Mouse (Mus musculus): Measurements from ENCODE around the gene Terf2. TPM values are rescaled to one million over a fixed set of nuclear protein-coding genes. Genes with fewer than 3 reads are reported as not detected.

Gene Terf2
- polyA plus RNA-seq, 1 experiment, result 12.7 TPM

DNA sequence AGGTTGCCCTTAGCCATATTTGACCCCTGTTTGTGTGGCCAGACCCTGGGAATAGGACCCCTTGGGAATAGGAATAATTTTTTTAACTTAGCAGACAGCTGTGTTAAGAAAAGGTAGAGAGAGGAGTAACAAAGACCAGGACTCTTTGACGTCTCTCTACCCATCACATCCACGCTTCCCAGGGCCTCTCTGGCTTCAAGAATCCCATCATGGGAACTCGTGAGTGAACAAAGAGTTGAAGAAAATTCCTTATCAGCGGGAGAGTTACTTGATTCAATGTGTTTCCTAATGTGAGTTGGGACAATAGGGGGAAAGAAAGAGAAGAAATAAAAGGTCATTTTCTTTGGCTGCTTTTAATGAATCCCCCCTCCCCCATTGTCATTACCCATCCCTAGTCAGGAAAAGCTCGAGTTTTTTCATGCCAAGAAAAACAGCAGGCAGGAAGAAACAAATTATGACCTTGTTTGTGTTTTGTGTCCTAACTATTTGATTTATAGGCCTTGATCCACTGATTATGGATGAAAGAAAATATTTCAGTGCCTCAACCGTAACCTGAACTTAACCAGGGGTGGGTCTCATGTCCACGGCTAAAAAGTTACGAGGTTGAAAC is 39.8 kb upstream of the Terf2 start:
- Histone ChIP-seq H3K4me1 (ENCODE audit: control insufficient read depth, insufficient read depth, insufficient read length) (no peaks in the 10 kb centered on the region), H3K4me3 (ENCODE audit: extremely low read depth, insufficient read depth, insufficient read length) (no peak overlapping the region), H3K36me3 (ENCODE audit: control insufficient read depth, insufficient read depth, low read length) (no peaks in the 10 kb centered on the region), H3K27ac (ENCODE audit: insufficient read depth, low read length) (no peak overlapping the region), H3K27me3 (ENCODE audit: control insufficient read depth, insufficient read depth, low read length) (no peaks in the 10 kb centered on the region)
- 85% methylated on average over 8 of the region's 8 CpGs for WGBS
- no peak for DNase-seq (ENCODE audit: low read depth in 1 of 2, low spot score in 2 of 2)
- no peak for TF ChIP-seq POLR2A (IDR thresholded peaks at IDR 0.05; ENCODE audit: low read depth, low read length)
- TF ChIP-seq CTCF (IDR thresholded peaks at IDR 0.05; ENCODE audit: extremely low read depth, insufficient read depth, insufficient read length, insufficient replicate concordance), result no peak

DNA sequence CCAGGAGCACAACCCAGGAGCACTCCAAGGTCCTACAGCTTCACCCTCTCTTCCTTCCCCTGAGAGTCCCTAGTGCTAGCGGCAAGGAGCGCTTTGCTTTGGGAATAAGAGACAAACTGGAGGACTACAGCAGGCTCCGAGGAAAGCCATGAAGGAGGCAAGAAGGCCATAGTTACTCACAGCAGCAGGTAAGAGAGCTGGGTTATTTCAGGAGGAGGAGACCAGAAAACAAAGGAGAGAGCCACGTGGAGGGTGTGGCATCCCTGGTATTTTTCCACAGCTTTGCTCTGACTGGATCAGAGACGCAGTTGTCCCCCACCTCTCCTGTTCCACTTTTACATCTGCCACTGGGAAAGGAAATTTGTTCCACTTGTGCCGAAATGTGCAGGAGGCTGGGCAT is 37.5 kb upstream of the Terf2 start:
- 75% methylated on average over 6 of the region's 6 CpGs for WGBS

DNA sequence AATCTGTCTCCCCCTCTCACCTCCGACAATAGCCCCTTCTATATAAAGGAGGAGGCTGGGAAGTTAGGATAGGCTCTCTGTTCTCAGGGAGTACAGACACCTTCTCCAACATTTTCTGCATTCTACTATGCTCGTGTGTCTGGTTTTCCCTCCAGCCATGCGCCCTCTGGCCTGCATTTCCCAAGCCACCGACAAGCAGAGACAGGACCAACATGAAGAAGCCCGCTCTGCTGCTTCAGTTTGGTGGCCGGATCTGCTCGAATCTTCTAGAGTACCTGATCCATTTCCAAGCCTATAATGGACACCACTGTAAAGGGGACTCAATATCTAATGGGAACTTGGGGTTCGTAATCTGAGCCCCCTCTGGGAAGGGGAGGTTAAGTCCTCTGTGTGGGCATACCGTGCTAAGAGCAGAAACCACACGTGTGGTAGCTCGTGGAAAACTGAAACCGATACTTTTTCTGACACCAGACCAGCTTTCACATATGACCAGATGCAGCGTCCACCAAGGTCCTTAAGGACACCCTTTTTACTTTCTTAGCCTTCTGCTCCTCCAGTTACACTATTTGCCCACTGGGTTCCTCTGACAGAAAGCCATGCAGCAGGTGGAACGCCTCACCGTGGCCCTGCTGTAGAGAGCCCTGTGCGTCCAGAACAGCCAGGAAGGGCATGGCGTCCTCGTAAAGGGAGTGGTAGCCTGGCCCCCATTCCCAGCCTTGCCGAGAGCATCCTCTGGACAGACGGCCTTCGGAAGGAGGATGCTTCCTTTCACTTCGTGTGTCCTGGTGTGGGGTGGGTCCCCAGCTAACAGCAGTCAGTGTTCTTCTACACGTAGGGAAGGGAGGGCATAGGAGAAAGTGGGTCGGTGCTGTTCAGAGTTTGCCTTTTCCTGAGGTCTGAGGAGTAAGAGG is 36.5 kb upstream of the Terf2 start:
- DNase-seq (ENCODE audit: low read depth in 1 of 2, low spot score in 2 of 2), result no peak
- no peak overlapping the region for H3K4me3 ChIP-seq (ENCODE audit: extremely low read depth, insufficient read depth, insufficient read length)
- H3K36me3 ChIP-seq (ENCODE audit: control insufficient read depth, insufficient read depth, low read length), result no peaks in the 10 kb centered on the region
- no peaks in the 10 kb centered on the region for H3K27me3 ChIP-seq (ENCODE audit: control insufficient read depth, insufficient read depth, low read length)
- TF ChIP-seq CTCF (IDR thresholded peaks at IDR 0.05; ENCODE audit: extremely low read depth, insufficient read depth, insufficient read length, insufficient replicate concordance) (no peak), POLR2A (IDR thresholded peaks at IDR 0.05; ENCODE audit: low read depth, low read length) (no peak)
- no peaks in the 10 kb centered on the region for H3K4me1 ChIP-seq (ENCODE audit: control insufficient read depth, insufficient read depth, insufficient read length)
- WGBS, result 90% methylated on average over 24 of the region's 24 CpGs
- H3K27ac ChIP-seq (ENCODE audit: insufficient read depth, low read length), result no peak overlapping the region

More for the DNA sequence above, 37.5 kb upstream of the Terf2 start:
- Histone ChIP-seq H3K4me1 (ENCODE audit: control insufficient read depth, insufficient read depth, insufficient read length) (no peaks in the 10 kb centered on the region), H3K27me3 (ENCODE audit: control insufficient read depth, insufficient read depth, low read length) (no peaks in the 10 kb centered on the region), H3K4me3 (ENCODE audit: extremely low read depth, insufficient read depth, insufficient read length) (no peak overlapping the region), H3K36me3 (ENCODE audit: control insufficient read depth, insufficient read depth, low read length) (no peaks in the 10 kb centered on the region), H3K27ac (ENCODE audit: insufficient read depth, low read length) (no peak overlapping the region)
- no peak for DNase-seq (ENCODE audit: low read depth in 1 of 2, low spot score in 2 of 2)
- no peak for TF ChIP-seq POLR2A (IDR thresholded peaks at IDR 0.05; ENCODE audit: low read depth, low read length)
- TF ChIP-seq CTCF (IDR thresholded peaks at IDR 0.05; ENCODE audit: extremely low read depth, insufficient read depth, insufficient read length, insufficient replicate concordance), result no peak

DNA sequence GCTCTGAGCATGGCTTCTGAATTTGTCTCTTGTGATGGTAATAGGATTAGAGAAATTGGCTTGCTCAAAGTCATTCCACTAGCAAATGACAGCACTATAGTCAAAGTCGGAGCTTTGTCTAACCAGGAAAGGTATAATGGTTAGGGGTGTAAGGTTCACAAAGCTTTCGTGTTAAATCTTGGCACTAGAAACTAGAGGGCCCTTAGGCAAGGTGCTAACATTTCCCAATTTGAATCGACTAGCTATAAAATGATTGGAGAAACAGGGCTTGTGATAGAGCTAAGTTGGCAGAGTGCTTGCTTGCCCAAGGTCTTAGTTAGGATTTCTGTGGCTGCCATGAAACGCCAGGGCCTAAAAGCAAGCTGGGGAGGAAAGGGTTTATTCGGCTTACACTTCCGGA is 33.7 kb upstream of the Terf2 start:
- no peak for DNase-seq (ENCODE audit: low read depth in 1 of 2, low spot score in 2 of 2)
- Histone ChIP-seq H3K4me1 (ENCODE audit: control insufficient read depth, insufficient read depth, insufficient read length) (no peaks in the 10 kb centered on the region), H3K27me3 (ENCODE audit: control insufficient read depth, insufficient read depth, low read length) (no peaks in the 10 kb centered on the region), H3K27ac (ENCODE audit: insufficient read depth, low read length) (no peak overlapping the region), H3K36me3 (ENCODE audit: control insufficient read depth, insufficient read depth, low read length) (no peaks in the 10 kb centered on the region), H3K4me3 (ENCODE audit: extremely low read depth, insufficient read depth, insufficient read length) (no peak overlapping the region)
- no peak for TF ChIP-seq POLR2A (IDR thresholded peaks at IDR 0.05; ENCODE audit: low read depth, low read length)
- TF ChIP-seq CTCF (IDR thresholded peaks at IDR 0.05; ENCODE audit: extremely low read depth, insufficient read depth, insufficient read length, insufficient replicate concordance), result no peak
- WGBS, result 95% methylated on average over 6 of the region's 6 CpGs

DNA sequence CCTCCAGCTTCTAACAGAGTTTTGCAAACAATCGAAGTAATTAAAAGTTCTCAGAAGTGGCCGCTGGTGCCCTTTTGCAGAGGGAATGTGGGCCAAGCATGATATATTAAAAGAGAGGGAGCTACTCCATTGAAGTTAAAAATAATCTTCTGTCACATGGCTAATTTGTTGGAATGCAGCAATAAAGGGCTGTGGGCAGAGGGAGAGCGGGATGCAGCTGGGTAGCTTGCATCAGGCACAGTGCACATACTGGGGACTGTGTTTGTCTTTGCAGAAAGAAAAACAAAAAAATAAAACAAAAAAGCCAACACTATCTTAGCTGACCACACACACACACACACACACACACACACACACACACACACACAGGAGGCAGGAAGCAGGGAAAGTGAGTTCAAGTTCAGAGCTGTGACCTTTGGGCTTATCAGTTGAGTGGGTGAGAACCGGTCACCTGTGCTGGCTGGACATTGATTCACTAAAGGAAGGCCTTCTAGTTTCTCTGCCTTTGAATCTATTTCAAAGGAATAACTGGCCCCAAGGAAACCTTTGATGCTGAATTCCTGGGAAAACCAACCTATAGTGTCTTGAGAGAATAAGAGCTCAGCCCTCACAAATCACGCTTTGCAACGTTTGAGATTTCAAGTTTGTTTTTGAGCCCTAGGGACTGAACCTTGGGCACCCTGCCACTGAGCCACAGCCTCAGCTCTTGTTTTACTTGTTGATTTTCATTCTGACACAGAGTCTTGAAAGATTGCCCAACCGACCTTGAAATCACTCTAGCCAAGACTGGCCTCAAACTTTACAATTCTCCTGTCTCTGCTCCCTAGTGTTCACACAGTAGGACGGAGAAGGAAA is 33.1 kb upstream of the Terf2 start:
- Histone ChIP-seq H3K27ac (ENCODE audit: insufficient read depth, low read length) (no peak overlapping the region), H3K36me3 (ENCODE audit: control insufficient read depth, insufficient read depth, low read length) (no peaks in the 10 kb centered on the region), H3K4me3 (ENCODE audit: extremely low read depth, insufficient read depth, insufficient read length) (no peak overlapping the region), H3K27me3 (ENCODE audit: control insufficient read depth, insufficient read depth, low read length) (no peaks in the 10 kb centered on the region), H3K4me1 (ENCODE audit: control insufficient read depth, insufficient read depth, insufficient read length) (no peaks in the 10 kb centered on the region)
- DNase-seq (ENCODE audit: low read depth in 1 of 2, low spot score in 2 of 2), result no peak
- 85% methylated on average over 8 of the region's 8 CpGs for WGBS
- TF ChIP-seq POLR2A (IDR thresholded peaks at IDR 0.05; ENCODE audit: low read depth, low read length) (no peak), CTCF (IDR thresholded peaks at IDR 0.05; ENCODE audit: extremely low read depth, insufficient read depth, insufficient read length, insufficient replicate concordance) (no peak)

DNA sequence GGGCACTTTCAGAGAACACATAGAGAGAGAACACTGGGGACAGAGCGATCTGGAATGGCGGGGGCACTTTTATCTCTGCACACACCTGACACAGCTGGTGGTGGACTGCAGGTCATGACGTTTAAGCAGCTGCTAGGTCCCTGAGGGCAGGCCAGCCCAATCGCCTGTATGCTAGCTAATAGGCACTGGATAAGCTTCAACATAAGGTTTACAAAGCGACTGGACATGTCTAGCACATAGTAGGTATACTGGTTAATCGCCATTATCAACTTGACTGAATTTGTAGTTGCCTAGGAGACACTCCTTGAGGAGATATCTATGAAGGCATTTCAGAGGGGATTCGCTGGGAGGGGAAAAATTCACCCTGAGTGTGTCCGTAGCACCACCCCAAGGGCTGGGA is 28.0 kb upstream of the Terf2 start:
- 83% methylated on average over 8 of the region's 8 CpGs for WGBS
- Histone ChIP-seq H3K27me3 (ENCODE audit: control insufficient read depth, insufficient read depth, low read length) (no peaks in the 10 kb centered on the region), H3K36me3 (ENCODE audit: control insufficient read depth, insufficient read depth, low read length) (no peaks in the 10 kb centered on the region), H3K4me3 (ENCODE audit: extremely low read depth, insufficient read depth, insufficient read length) (no peak overlapping the region), H3K4me1 (ENCODE audit: control insufficient read depth, insufficient read depth, insufficient read length) (no peaks in the 10 kb centered on the region), H3K27ac (ENCODE audit: insufficient read depth, low read length) (no peak overlapping the region)
- no peak for TF ChIP-seq CTCF (IDR thresholded peaks at IDR 0.05; ENCODE audit: extremely low read depth, insufficient read depth, insufficient read length, insufficient replicate concordance)
- TF ChIP-seq POLR2A (IDR thresholded peaks at IDR 0.05; ENCODE audit: low read depth, low read length), result no peak
- no peak for DNase-seq (ENCODE audit: low read depth in 1 of 2, low spot score in 2 of 2)

Data from spleen, adult 2 months (tissue).